Mouse (Mus musculus) intestine, embryonic 15.5 days (tissue): Measurements from ENCODE around the gene Ccdc120. TPM values are rescaled to one million over a fixed set of nuclear protein-coding genes. Genes with fewer than 3 reads are reported as not detected.
A peak's percentile ranks its signal among the peaks of the same experiment; 100 is the strongest.

Source experiments
- ATAC-seq: fragments of 200-750 bp; cut with Nextera tagmentation; 2 replicates; pipeline ENCODE4 v1.8.0; 2017; ENCODE audit warnings: moderate TSS enrichment, moderate library complexity
- H3K27ac ChIP-seq: fragments of 300-500 bp; sonication (generic); 2 replicates; pipeline ENCODE4 v1.5.1; 2015; ENCODE audit warnings: mild to moderate bottlenecking, inconsistent platforms
- H3K27me3 ChIP-seq: fragments of 300-500 bp; sonication (generic); replicated peaks from 2 replicates; pipeline ENCODE4 v1.6.1; 2015; ENCODE audit warnings: inconsistent platforms
- H3K36me3 ChIP-seq: fragments of 300-500 bp; sonication (generic); 2 replicates; pipeline ENCODE4 v1.6.1; 2015; ENCODE audit warnings: inconsistent platforms
- H3K4me1 ChIP-seq: fragments of 300-500 bp; sonication (generic); replicated peaks from 2 replicates; pipeline ENCODE4 v1.6.1; 2015; ENCODE audit warnings: inconsistent platforms
- H3K4me2 ChIP-seq: fragments of 300-500 bp; sonication (generic); replicated peaks from 2 replicates; pipeline ENCODE4 v1.6.1; 2015; ENCODE audit warnings: mild to moderate bottlenecking, inconsistent platforms
- H3K4me3 ChIP-seq: fragments of 300-500 bp; sonication (generic); replicated peaks from 2 replicates; pipeline ENCODE4 v1.5.1; 2015; ENCODE audit warnings: inconsistent platforms
- H3K9ac ChIP-seq: fragments of 300-500 bp; sonication (generic); 2 replicates; pipeline ENCODE4 v1.6.1; 2015; ENCODE audit warnings: inconsistent platforms
- H3K9me3 ChIP-seq: fragments of 300-500 bp; sonication (generic); 2 replicates; pipeline ENCODE4 v1.6.1; 2016; ENCODE audit warnings: inconsistent platforms
- WGBS: fragments of 180-500 bp; shearing (Covaris S2); methylation state at CpG from one replicate; pipeline ENCODE4 v1.1.7; 2015; 5-methylcytosine and 5-hydroxymethylcytosine counted together
- polyA plus RNA-seq: library from polyadenylated mRNA; unstranded; fragments of >200 nt; fragmentation: Nextera tagmentation; extraction: Ambion mirVana; gene quantifications from 2 replicates; pipeline ENCODE4 v1.2.1, GENCODE M21; 2015

The Ccdc120 gene
- polyA plus RNA-seq, result 12.4 TPM in 2 replicates

DNA sequence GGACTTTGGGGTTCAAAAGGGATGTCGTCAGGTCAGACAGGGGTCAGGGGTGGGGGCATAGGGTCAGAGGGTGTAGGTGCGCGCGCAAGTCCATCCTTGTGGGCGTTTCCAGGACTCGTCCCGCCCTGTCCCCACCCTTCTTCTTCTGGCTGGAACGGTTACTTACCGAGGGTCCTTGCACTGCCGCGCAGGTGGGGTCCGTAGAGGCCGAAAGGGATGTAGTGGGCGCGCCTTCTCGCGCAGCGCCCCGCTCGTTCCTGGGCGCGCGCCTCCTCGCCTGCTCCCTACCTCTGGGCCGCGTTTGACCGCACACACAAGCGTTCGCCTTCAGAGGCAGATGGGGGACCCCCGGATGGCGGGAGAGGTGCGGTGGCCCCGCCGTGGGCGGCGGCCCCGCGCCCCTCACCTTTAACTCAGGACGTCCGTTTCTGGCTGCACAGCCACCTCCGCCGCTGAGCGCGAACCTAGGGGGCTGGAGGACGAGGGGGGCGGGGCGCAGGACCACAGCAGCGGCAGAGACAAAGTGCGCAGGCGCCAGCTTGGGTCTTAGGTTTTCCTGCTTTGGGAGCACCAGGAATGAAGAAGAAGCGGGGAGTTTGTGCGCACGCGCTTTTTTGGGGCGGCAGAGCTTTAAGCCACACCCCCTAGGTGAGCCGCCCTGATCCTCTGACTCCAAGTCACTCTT lies at the start of gene Ccdc120:
Gene Ccdc120 (minus strand): TSS at position 474 of the 685 bp plus-strand sequence.
- peak; percentile 90 for ATAC-seq
- H3K4me1 ChIP-seq, result no peaks in the 10 kb centered on the region
- peak within 1 kb of the TSS; percentile 53 for H3K4me2 ChIP-seq
- H3K9me3 ChIP-seq, result no peaks in the 10 kb centered on the region
- H3K27me3 ChIP-seq, result no peaks in the 10 kb centered on the region
- no peaks in the 10 kb centered on the region for H3K36me3 ChIP-seq
- peak within 1 kb of the TSS; percentile 50 for H3K9ac ChIP-seq
- no peak within 1 kb of the TSS for H3K27ac ChIP-seq
- 9% methylated on average over 47 of the region's 56 CpGs for WGBS
- H3K4me3 ChIP-seq, result peak within 1 kb of the TSS; percentile 49

DNA sequence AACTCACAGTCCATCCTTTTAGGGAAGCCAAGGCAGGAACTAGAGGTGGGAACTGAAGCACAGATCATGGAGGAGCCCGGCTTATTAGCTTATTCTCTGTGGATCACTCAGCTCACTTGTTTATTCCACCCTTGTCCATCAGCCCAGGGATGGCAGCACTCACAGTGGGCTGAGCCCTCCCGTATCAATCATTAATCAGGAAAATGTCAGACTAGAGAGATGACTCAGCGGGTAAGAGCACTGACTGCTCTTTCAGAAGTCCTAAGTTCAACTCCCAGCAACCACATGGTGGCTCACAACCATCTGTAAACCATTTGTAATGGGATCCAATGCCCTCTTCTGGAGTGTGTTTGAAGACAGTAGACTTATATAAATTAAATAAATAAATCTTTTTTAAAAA lies 46.6 kb upstream of the Ccdc120 start:
- Histone ChIP-seq H3K27me3 (no peaks in the 10 kb centered on the region), H3K9me3 (no peaks in the 10 kb centered on the region), H3K27ac (no peak overlapping the region), H3K4me2 (no peak overlapping the region), H3K4me1 (no peaks in the 10 kb centered on the region), H3K9ac (no peak overlapping the region), H3K4me3 (no peak overlapping the region), H3K36me3 (no peaks in the 10 kb centered on the region)
- ATAC-seq, result peak; percentile 63
- WGBS, result 73% methylated on average over 3 of the region's 3 CpGs

DNA sequence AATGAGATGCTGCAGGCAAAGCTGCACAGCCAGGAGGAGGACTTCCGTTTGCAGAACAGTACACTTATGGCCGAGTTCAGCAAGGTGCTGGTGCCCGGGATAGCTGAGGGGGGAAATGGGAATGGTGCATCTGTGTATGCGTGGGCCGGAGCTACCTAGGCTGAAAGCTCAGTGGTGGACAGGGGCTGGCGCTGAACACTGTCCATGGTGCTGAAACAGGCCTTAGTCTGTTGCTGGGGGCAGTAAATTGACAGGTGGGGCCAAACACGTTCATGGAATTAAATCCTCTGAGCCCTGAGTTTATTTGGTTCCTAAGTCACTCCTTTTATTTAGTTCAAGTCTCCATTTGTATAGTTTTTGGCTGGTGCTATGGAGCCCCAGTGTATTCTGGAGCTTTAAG lies 44.3 kb upstream of the Ccdc120 start:
- no peak for ATAC-seq
- Histone ChIP-seq H3K27me3 (no peaks in the 10 kb centered on the region), H3K4me1 (no peaks in the 10 kb centered on the region), H3K9me3 (no peaks in the 10 kb centered on the region), H3K27ac (no peak overlapping the region), H3K4me2 (no peak overlapping the region), H3K4me3 (no peak overlapping the region), H3K9ac (no peak overlapping the region), H3K36me3 (no peaks in the 10 kb centered on the region)
- WGBS, result 27% methylated on average over 7 of the region's 7 CpGs

GRCm38 (mm10) chrX:7793361-7793760 lies 42.7 kb upstream of the Ccdc120 start:
- H3K4me2 ChIP-seq, result no peak overlapping the region
- H3K27me3 ChIP-seq, result no peaks in the 10 kb centered on the region
- 51% methylated on average over 3 of the region's 3 CpGs for WGBS
- H3K36me3 ChIP-seq, result no peaks in the 10 kb centered on the region
- H3K4me3 ChIP-seq, result no peak overlapping the region
- no peak overlapping the region for H3K27ac ChIP-seq
- H3K4me1 ChIP-seq, result no peaks in the 10 kb centered on the region
- ATAC-seq, result no peak
- H3K9me3 ChIP-seq, result no peaks in the 10 kb centered on the region
- no peak overlapping the region for H3K9ac ChIP-seq

DNA sequence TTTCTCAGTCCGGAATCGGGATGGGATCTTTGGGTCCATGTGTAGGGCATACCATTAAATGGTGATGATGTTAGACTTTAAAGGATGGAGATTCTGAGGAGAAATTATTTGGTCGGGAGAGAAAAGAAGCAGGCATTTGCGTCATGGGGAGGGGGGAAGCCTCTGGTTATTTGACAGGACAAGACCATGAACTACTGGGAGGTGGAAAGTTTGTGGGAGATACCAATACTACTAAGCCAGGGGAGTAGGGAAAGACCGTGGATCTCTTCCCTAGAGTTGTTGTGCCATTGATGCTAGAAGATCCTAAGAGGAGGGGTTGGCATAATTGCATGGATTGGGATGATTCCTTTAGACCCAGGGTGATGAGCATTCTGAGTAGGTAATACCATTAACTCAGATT lies 39.6 kb upstream of the Ccdc120 start:
- WGBS, result 27% methylated on average over 5 of the region's 5 CpGs
- H3K36me3 ChIP-seq, result no peaks in the 10 kb centered on the region
- ATAC-seq, result 0 out of 2 replicates have a peak, but pooled peaks have one; percentile 24

DNA sequence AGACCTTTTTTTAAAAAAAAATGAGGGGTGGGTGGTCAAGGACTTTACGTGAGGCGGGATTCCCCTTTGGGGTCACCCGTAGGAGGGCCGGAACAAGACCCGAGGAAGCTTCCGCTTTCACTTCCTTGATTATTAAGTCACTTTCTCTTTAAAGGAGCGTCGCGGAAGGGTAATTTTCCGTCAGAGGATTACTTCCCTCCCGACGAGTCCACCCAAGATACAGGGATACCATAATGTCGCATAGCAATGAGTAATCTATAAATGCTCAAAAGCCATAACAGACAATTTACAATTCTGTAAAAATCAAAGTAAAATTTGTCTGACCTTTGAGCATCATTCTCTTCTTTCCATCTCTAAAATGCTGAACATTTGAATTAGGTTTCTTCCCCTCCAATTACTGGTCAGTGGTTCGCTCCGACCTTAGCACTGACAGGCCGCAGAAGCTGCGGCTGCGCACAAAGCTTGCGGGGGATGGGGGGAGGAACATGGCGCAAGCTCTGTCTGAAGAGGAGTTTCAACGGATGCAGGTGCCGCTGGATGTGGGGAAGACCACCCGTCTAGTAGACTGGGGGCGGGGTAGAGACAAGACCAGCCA lies 38.9 kb upstream of the Ccdc120 start, which contains the start of gene Gripap1:
Gene Gripap1 (plus strand): TSS at position 224 of the 595 bp plus-strand sequence.
- no peaks in the 10 kb centered on the region for H3K4me1 ChIP-seq
- no peaks in the 10 kb centered on the region for H3K27me3 ChIP-seq
- H3K36me3 ChIP-seq, result no peaks in the 10 kb centered on the region
- ATAC-seq, result peak; percentile 93
- no peaks in the 10 kb centered on the region for H3K9me3 ChIP-seq
- H3K9ac ChIP-seq, result peak within 1 kb of the TSS; percentile 49
- H3K27ac ChIP-seq, result no peak within 1 kb of the TSS
- H3K4me3 ChIP-seq, result peak within 1 kb of the TSS; percentile 54
- 16% methylated on average over 24 of the region's 24 CpGs for WGBS
- peak within 1 kb of the TSS; percentile 51 for H3K4me2 ChIP-seq

More for the DNA sequence above, 39.6 kb upstream of the Ccdc120 start:
- Histone ChIP-seq H3K4me1 (no peaks in the 10 kb centered on the region), H3K27ac (no peak overlapping the region), H3K9ac (peak overlapping the region; percentile 49; the same call in 1 of the 2 replicates), H3K9me3 (no peaks in the 10 kb centered on the region), H3K4me2 (peak overlapping the region; percentile 51), H3K4me3 (peak overlapping the region; percentile 54), H3K27me3 (no peaks in the 10 kb centered on the region)

DNA sequence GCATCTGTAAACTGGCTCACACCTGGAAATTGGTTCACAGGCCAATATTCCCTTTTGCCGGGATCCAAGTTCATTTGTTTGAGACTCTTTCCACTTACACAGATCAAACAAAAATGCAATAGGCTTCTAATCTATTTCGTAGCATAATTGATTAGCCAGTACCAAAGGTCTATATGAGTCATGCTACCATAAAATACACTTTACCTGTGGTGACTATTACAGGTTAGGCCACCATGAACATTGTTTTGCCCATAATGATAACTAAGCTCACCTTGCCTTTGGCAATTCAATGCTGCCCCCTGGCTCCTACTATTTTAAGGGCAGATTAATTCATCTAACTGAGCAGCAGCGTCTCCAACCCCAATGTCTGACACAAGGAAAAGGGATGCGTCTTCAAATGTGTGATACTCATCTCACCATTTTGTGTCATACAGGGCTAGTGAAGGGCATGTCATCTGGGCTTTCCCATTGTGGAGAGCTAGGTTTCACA lies 31.9 kb upstream of the Ccdc120 start:
- no peak overlapping the region for H3K4me2 ChIP-seq
- H3K9ac ChIP-seq, result no peak overlapping the region
- H3K9me3 ChIP-seq, result no peaks in the 10 kb centered on the region
- H3K36me3 ChIP-seq, result no peaks in the 10 kb centered on the region
- H3K4me1 ChIP-seq, result no peaks in the 10 kb centered on the region
- no peak overlapping the region for H3K4me3 ChIP-seq
- 63% methylated on average over 4 of the region's 4 CpGs for WGBS
- no peaks in the 10 kb centered on the region for H3K27me3 ChIP-seq
- H3K27ac ChIP-seq, result no peak overlapping the region
- peak; percentile 70 for ATAC-seq

DNA sequence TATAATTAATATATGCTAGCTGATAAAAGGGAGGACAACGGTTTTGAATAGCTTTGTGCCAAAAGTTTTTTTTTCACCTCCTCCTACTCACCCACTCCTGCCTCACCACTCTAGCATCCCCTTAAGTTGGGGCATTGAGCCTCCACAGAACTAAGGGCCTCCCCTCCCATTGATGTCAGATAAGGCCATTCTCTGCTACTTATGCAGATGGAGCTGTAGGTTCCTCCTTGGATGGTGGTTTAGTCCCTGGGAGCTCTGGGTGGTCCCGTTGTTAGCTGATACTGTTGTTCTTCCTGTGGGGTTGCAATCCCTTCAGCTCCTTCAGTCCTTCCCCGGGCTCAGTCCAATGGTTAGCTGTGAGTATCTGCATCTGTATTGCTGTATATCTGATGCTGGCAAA lies 28.6 kb upstream of the Ccdc120 start:
- Histone ChIP-seq H3K4me3 (no peak overlapping the region), H3K27ac (no peak overlapping the region), H3K9ac (no peak overlapping the region), H3K4me2 (no peak overlapping the region), H3K27me3 (no peaks in the 10 kb centered on the region), H3K9me3 (no peaks in the 10 kb centered on the region), H3K4me1 (no peaks in the 10 kb centered on the region), H3K36me3 (no peaks in the 10 kb centered on the region)
- ATAC-seq, result no peak
- 19% methylated on average over 3 of the region's 3 CpGs for WGBS

DNA sequence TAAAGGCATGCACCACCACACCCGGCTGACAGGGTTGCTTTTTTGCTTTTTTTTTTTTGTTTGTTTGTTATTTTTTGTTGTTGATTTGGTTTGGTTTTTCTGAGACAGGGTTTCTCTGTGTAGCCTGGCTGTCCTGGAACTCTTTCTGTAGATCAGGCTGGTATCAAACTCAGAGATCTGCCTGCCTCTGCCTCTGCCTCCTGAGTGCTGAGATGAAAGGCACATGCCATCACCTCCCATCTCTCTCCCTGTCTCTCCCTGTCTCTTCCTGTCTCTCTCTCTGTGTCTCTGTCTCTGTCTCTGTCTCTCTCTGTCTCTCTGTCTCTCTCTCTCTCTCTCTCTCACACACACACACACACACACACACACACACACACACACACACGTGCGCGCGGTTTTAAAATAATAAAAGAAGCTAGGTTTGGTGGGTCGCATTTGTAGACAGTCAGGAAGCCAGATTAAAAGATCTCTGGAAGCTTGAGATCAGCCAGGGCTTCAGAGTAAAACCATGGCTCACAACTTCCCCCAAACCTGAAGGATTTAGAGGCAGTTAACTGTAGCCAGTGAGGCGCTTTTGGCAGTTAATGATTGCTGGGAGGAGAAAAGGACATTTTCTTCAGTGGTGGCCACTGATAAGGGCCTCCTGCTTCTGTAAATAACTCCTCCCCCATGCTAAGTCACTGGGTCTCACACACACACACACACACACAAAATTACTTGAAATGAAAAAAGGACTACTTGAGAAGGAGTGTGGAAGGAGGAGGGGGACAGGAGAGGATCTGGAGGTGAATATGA lies 27.9 kb upstream of the Ccdc120 start:
- whole genome bisulfite sequencing, result 65% methylated on average over 7 of the region's 7 CpGs
- Histone ChIP-seq H3K4me2 (no peak overlapping the region), H3K4me1 (no peaks in the 10 kb centered on the region), H3K27me3 (no peaks in the 10 kb centered on the region), H3K4me3 (no peak overlapping the region), H3K9ac (no peak overlapping the region), H3K27ac (no peak overlapping the region), H3K36me3 (no peaks in the 10 kb centered on the region), H3K9me3 (no peaks in the 10 kb centered on the region)
- ATAC-seq, result peak; percentile 52; the same call in 1 of the 2 replicates

DNA sequence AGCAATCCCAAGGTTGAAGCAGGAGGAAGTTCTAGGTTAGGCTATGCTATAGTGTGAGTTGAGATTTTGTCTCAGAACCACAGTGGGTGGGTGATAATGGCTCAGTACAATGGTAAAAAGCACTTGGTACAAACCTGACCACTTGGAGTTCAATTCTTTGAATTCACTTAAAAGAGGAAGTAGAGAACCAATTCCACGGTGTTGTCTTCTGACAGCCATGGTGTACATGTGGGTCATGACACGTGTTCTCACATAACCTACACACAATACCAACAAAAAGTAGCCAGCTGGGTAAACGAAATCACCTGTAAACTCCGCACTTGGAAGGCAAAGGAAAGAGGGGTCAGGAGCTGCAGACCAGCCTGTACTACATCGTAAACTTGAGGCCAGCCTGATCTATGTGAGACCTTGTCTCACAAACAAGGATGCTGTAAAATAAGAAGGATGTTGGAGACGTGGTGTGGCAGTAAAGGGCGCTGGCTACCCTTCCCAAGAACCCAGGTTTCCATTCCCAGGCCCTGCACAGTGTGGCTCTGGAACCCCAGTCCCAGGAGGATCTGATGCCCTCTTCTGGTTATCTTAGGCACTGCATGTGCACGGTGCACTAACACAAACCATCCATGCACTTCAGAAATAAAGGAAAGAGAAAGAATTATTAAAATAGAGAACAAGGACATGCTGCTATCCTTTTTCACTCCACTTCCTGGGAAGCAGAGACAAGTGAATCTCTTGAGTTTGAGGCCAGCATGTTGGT lies 25.8 kb upstream of the Ccdc120 start:
- Histone ChIP-seq H3K9ac (no peak overlapping the region), H3K9me3 (no peaks in the 10 kb centered on the region), H3K36me3 (no peaks in the 10 kb centered on the region), H3K4me2 (no peak overlapping the region), H3K27me3 (no peaks in the 10 kb centered on the region), H3K4me1 (no peaks in the 10 kb centered on the region), H3K4me3 (no peak overlapping the region), H3K27ac (no peak overlapping the region)
- 50% methylated on average over 8 of the region's 8 CpGs for WGBS
- ATAC-seq, result peak; percentile 71

- no peak overlapping the region for H3K9ac ChIP-seq
- no peaks in the 10 kb centered on the region for H3K9me3 ChIP-seq
- no peak overlapping the region for H3K4me3 ChIP-seq
- H3K27me3 ChIP-seq, result no peaks in the 10 kb centered on the region
- peaks cover 1% of the 10 kb centered on the region; the same call in 1 of the 2 replicates for H3K36me3 ChIP-seq
- ATAC-seq, result no peak
- no peaks in the 10 kb centered on the region for H3K4me1 ChIP-seq
- H3K27ac ChIP-seq, result no peak overlapping the region
- 72% methylated on average over 9 of the region's 9 CpGs for WGBS
- H3K4me2 ChIP-seq, result no peak overlapping the region
Measured at GRCm38 (mm10) chrX:7775501-7776205, 24.9 kb upstream of the Ccdc120 start.
